Mouse (Mus musculus) MEL (cell line): ENCODE measurements around the gene Bcl11b. TPM values are rescaled to one million over a fixed set of nuclear protein-coding genes. Genes with fewer than 3 reads are reported as not detected.

Experiments used
- DNase-seq: peaks from one replicate; pipeline ENCODE4 v3.0.0; 2011; ENCODE audit warnings: low read depth, low spot score
- H3K27ac ChIP-seq: 2 replicates; pipeline ENCODE4 v1.5.1; 2012; ENCODE audit warnings: low read depth, mild to moderate bottlenecking, control low read depth, low read length, moderate library complexity; ENCODE audit not compliant: control insufficient read depth
- H3K27me3 ChIP-seq, 2 experiments: fragments of 150-350 bp in 1 of 2; sonication (generic) in 1 of 2; 2 replicates each; pipeline ENCODE4 v1.6.1; 2012; ENCODE audit warnings: low read length in 2 of 2, mild to moderate bottlenecking in 2 of 2, improper control_type of control experiment in 1 of 2, moderate library complexity in 1 of 2; ENCODE audit not compliant: insufficient read depth in 2 of 2, control insufficient read depth in 1 of 2
- H3K36me3 ChIP-seq, 2 experiments: 2 replicates each; pipeline ENCODE4 v1.6.1; 2012 to 2014; ENCODE audit warnings: low read length in 2 of 2, improper control_type of control experiment in 1 of 2, inconsistent platforms in 1 of 2, mild to moderate bottlenecking in 1 of 2; ENCODE audit not compliant: insufficient read depth in 2 of 2, control insufficient read depth in 1 of 2
- H3K4me1 ChIP-seq, 2 experiments: fragments of 150-350 bp in 1 of 2; sonication (generic) in 1 of 2; 2 replicates each; pipeline ENCODE4 v1.6.1; 2012; ENCODE audit warnings: low read length in 2 of 2, improper control_type of control experiment in 1 of 2, mild to moderate bottlenecking in 1 of 2; ENCODE audit not compliant: insufficient read depth in 2 of 2, control insufficient read depth in 1 of 2
- H3K4me3 ChIP-seq, 2 experiments: fragments of 150-350 bp in 1 of 2; sonication (generic) in 1 of 2; 2 replicates each; pipeline ENCODE4 v1.5.1; 2012; ENCODE audit warnings: low read depth in 2 of 2, low read length in 2 of 2, mild to moderate bottlenecking in 2 of 2, moderate library complexity in 2 of 2, control low read depth in 1 of 2, improper control_type of control experiment in 1 of 2; ENCODE audit not compliant: control insufficient read depth in 1 of 2, insufficient read depth in 1 of 2
- H3K79me2 ChIP-seq: 2 replicates; pipeline ENCODE4 v1.6.1; 2012; ENCODE audit warnings: mild to moderate bottlenecking, low read length, moderate library complexity; ENCODE audit not compliant: control insufficient read depth, poor library complexity, insufficient read depth
- H3K9ac ChIP-seq: 2 replicates; pipeline ENCODE4 v1.6.1; 2012; ENCODE audit warnings: low read depth, mild to moderate bottlenecking, control low read depth, low read length, moderate library complexity; ENCODE audit not compliant: control insufficient read depth, poor library complexity, severe bottlenecking
- H3K9me3 ChIP-seq: fragments of 150-350 bp; sonication (generic); replicated peaks from 2 replicates; pipeline ENCODE4 v1.6.1; 2012; ENCODE audit warnings: mild to moderate bottlenecking, low read length, improper control_type of control experiment, moderate library complexity; ENCODE audit not compliant: insufficient read depth
- CHD1 ChIP-seq: IDR thresholded peaks from 2 replicates; pipeline ENCODE4 v1.6.1; 2012; ENCODE audit warnings: low read depth, mild to moderate bottlenecking, inconsistent platforms, low read length, improper control_type of control experiment
- CTCF ChIP-seq, 3 experiments: IDR thresholded peaks in 2 of 3; conservative IDR thresholded peaks in 1 of 3; 2 replicates each; pipeline ENCODE4 v1.5.1; 2011 to 2012; ENCODE audit warnings: low read length in 3 of 3, low read depth in 2 of 3, mild to moderate bottlenecking in 2 of 3, improper control_type of control experiment in 1 of 3, inconsistent platforms in 1 of 3, mixed read lengths in 1 of 3, moderate library complexity in 1 of 3; ENCODE audit not compliant: control insufficient read depth in 1 of 3, insufficient read depth in 1 of 3, poor library complexity in 1 of 3, severe bottlenecking in 1 of 3
- E2F4 ChIP-seq: IDR thresholded peaks from 2 replicates; pipeline ENCODE4 v1.6.1; 2011; ENCODE audit warnings: low read depth, low read length, improper control_type of control experiment, borderline replicate concordance
- ELF1 ChIP-seq: IDR thresholded peaks from 2 replicates; pipeline ENCODE4 v1.6.1; 2014; ENCODE audit warnings: low read depth, mild to moderate bottlenecking, inconsistent platforms, low read length, improper control_type of control experiment, moderate library complexity
- EP300 ChIP-seq, 2 experiments: IDR thresholded peaks; 2 replicates each; pipeline ENCODE4 v1.6.1; 2011; ENCODE audit warnings: improper control_type of control experiment in 2 of 2, low read length in 2 of 2, low read depth in 1 of 2, mild to moderate bottlenecking in 1 of 2
- ETS1 ChIP-seq: IDR thresholded peaks from 2 replicates; pipeline ENCODE4 v1.6.1; 2012; ENCODE audit warnings: low read depth, mild to moderate bottlenecking, inconsistent platforms, low read length, improper control_type of control experiment, moderate library complexity
- GABPA ChIP-seq: IDR thresholded peaks from 2 replicates; pipeline ENCODE4 v1.6.1; 2012; ENCODE audit warnings: low read depth, mild to moderate bottlenecking, inconsistent platforms, low read length, improper control_type of control experiment, moderate library complexity
- HCFC1 ChIP-seq: IDR thresholded peaks from 2 replicates; pipeline ENCODE4 v1.6.1; 2012; ENCODE audit warnings: low read depth, mild to moderate bottlenecking, inconsistent platforms, low read length, improper control_type of control experiment, moderate library complexity
- JUND ChIP-seq: IDR thresholded peaks from 2 replicates; pipeline ENCODE4 v1.6.1; 2011; ENCODE audit warnings: low read depth, mild to moderate bottlenecking, improper control_type of control experiment, low read length
- KAT2A ChIP-seq: conservative IDR thresholded peaks from 2 replicates; pipeline ENCODE4 v1.6.1; 2012; ENCODE audit warnings: low read depth, low read length, improper control_type of control experiment, inconsistent platforms
- MAZ ChIP-seq: IDR thresholded peaks from 2 replicates; pipeline ENCODE4 v1.6.1; 2012; ENCODE audit warnings: low read depth, mild to moderate bottlenecking, inconsistent platforms, low read length, improper control_type of control experiment
- MXI1 ChIP-seq: IDR thresholded peaks from 2 replicates; pipeline ENCODE4 v1.6.1; 2011; ENCODE audit warnings: mild to moderate bottlenecking, low read depth, low read length, improper control_type of control experiment
- NELFE ChIP-seq: IDR thresholded peaks from 2 replicates; pipeline ENCODE4 v1.6.1; 2011; ENCODE audit warnings: low read depth, low read length, improper control_type of control experiment
- POLR2AphosphoS2 ChIP-seq: IDR thresholded peaks from 2 replicates; pipeline ENCODE4 v1.6.1; 2011; ENCODE audit warnings: low read length, improper control_type of control experiment
- TBP ChIP-seq: IDR thresholded peaks from 2 replicates; pipeline ENCODE4 v1.8.0; 2011; ENCODE audit warnings: low read depth, low read length, improper control_type of control experiment
- TCF12 ChIP-seq: IDR thresholded peaks from 2 replicates; pipeline ENCODE4 v1.6.1; 2014; ENCODE audit warnings: low read depth, mild to moderate bottlenecking, inconsistent platforms, low read length, improper control_type of control experiment, moderate library complexity
- USF1 ChIP-seq: IDR thresholded peaks from 2 replicates; pipeline ENCODE4 v1.6.1; 2014; ENCODE audit warnings: low read depth, mild to moderate bottlenecking, inconsistent platforms, low read length, improper control_type of control experiment, moderate library complexity
- ZMIZ1 ChIP-seq: IDR thresholded peaks from 2 replicates; pipeline ENCODE4 v1.6.1; 2012; ENCODE audit warnings: low read depth, mild to moderate bottlenecking, inconsistent platforms, low read length, improper control_type of control experiment, moderate library complexity
- polyA plus RNA-seq, 2 experiments: library from polyadenylated mRNA; stranded (reverse) in 1 of 2; unstranded in 1 of 2; fragments of >175 nt in 1 of 2; fragments of >200 nt in 1 of 2; gene quantifications; 2 replicates each; pipeline versions ENCODE4 v1.2.1 to v1.2.4; 2012; ENCODE audit warnings: low replicate concordance in 2 of 2, low read depth in 1 of 2; ENCODE audit not compliant: insufficient read length in 2 of 2, insufficient read depth in 1 of 2, missing spikeins in 1 of 2
- total RNA-seq: library from RNA; depleted of rRNA; stranded (reverse); fragments of 300-350 nt; gene quantifications from 2 replicates; pipeline ENCODE4 v1.2.3, GENCODE M21; 2012

The Bcl11b gene
- total and polyA plus RNA-seq, 3 experiments, result not detected

- H3K4me1 ChIP-seq, result no peaks in the 10 kb centered on the region
- TF ChIP-seq ELF1 (no peak), CTCF (IDR thresholded peaks at IDR 0.05 in 2 of 3, conservative IDR thresholded peaks at IDR 0.05 in 1 of 3; ENCODE audit: control insufficient read depth in 1 of 3, insufficient read depth in 1 of 3, low read depth in 2 of 3, low read length in 3 of 3, poor library complexity in 1 of 3, severe bottlenecking in 1 of 3) (no peak), ETS1 (no peak)
- no peaks in the 10 kb centered on the region for H3K9me3 ChIP-seq
- H3K27ac ChIP-seq, result no peak overlapping the region
- no peaks in the 10 kb centered on the region for H3K79me2 ChIP-seq
- H3K27me3 ChIP-seq, result no peaks in the 10 kb centered on the region
- DNase-seq, result no peak
- H3K4me3 ChIP-seq, result no peak overlapping the region
- no peaks in the 10 kb centered on the region for H3K36me3 ChIP-seq
- H3K9ac ChIP-seq, result no peak overlapping the region
Measured at GRCm38 (mm10) chr12:107924696-107925095, 78.7 kb downstream of the Bcl11b start.

GRCm38 (mm10) chr12:107923963-107924362, 79.4 kb downstream of the Bcl11b start:
- H3K27ac ChIP-seq, result no peak overlapping the region
- no peaks in the 10 kb centered on the region for H3K27me3 ChIP-seq
- no peaks in the 10 kb centered on the region for H3K4me1 ChIP-seq
- DNase-seq, result no peak
- H3K9ac ChIP-seq, result no peak overlapping the region
- H3K36me3 ChIP-seq, result no peaks in the 10 kb centered on the region
- H3K9me3 ChIP-seq, result no peaks in the 10 kb centered on the region
- TF ChIP-seq EP300 (IDR thresholded peaks at IDR 0.05; ENCODE audit: low read depth in 1 of 2, low read length in 2 of 2), result no peak
- no peak for TF ChIP-seq ZMIZ1
- TF ChIP-seq MAZ, result no peak
- TF ChIP-seq MXI1, result no peak
- no peak for TF ChIP-seq KAT2A
- TF ChIP-seq TCF12, result no peak
- TF ChIP-seq TBP, result no peak
- no peak for TF ChIP-seq POLR2AphosphoS2
- TF ChIP-seq USF1, result no peak
- TF ChIP-seq CTCF (IDR thresholded peaks at IDR 0.05 in 2 of 3, conservative IDR thresholded peaks at IDR 0.05 in 1 of 3; ENCODE audit: control insufficient read depth in 1 of 3, insufficient read depth in 1 of 3, low read depth in 2 of 3, low read length in 3 of 3, poor library complexity in 1 of 3, severe bottlenecking in 1 of 3), result no peak
- TF ChIP-seq JUND, result no peak
- no peak for TF ChIP-seq NELFE
- no peak overlapping the region for H3K4me3 ChIP-seq
- H3K79me2 ChIP-seq, result no peaks in the 10 kb centered on the region

- no peak for TF ChIP-seq HCFC1
- no peak for TF ChIP-seq CHD1
- TF ChIP-seq TCF12, result no peak
- TF ChIP-seq GABPA, result no peak
- TF ChIP-seq USF1, result no peak
- no peak for TF ChIP-seq E2F4
- no peak for TF ChIP-seq TBP
- no peak for TF ChIP-seq POLR2AphosphoS2
- TF ChIP-seq, all 39 proteins: peak for 0
- no peaks in the 10 kb centered on the region for H3K36me3 ChIP-seq
- H3K79me2 ChIP-seq, result no peaks in the 10 kb centered on the region
- no peaks in the 10 kb centered on the region for H3K9me3 ChIP-seq
- no peaks in the 10 kb centered on the region for H3K4me1 ChIP-seq
- H3K27me3 ChIP-seq, result no peaks in the 10 kb centered on the region
- DNase-seq, result no peak
- no peak overlapping the region for H3K4me3 ChIP-seq
- H3K27ac ChIP-seq, result no peak overlapping the region
- H3K9ac ChIP-seq, result no peak overlapping the region
Measured at GRCm38 (mm10) chr12:107922180-107922579, 81.2 kb downstream of the Bcl11b start.
